Mouse (Mus musculus) intestine, postnatal 0 days (tissue): ENCODE measurements around the gene Col23a1. TPM values are rescaled to one million over a fixed set of nuclear protein-coding genes. Genes with fewer than 3 reads are reported as not detected.

ENCODE experiments used
- ATAC-seq: fragments of 200-750 bp; cut with Nextera tagmentation; 2 replicates; pipeline ENCODE4 v1.8.0; 2017; ENCODE audit warnings: mild to moderate bottlenecking, moderate TSS enrichment, moderate library complexity
- H3K27ac ChIP-seq: fragments of 300-500 bp; sonication (generic); 2 replicates; pipeline ENCODE4 v1.5.1; 2014; ENCODE audit warnings: mild to moderate bottlenecking, low read depth, low read length, moderate library complexity
- H3K27me3 ChIP-seq: fragments of 300-500 bp; sonication (generic); replicated peaks from 2 replicates; pipeline ENCODE4 v1.6.1; 2014; ENCODE audit warnings: low read length, mixed read lengths; ENCODE audit not compliant: control insufficient read depth, insufficient read depth
- H3K36me3 ChIP-seq: fragments of 300-500 bp; sonication (generic); 2 replicates; pipeline ENCODE4 v1.6.1; 2014; ENCODE audit warnings: mild to moderate bottlenecking, moderate library complexity; ENCODE audit not compliant: control insufficient read depth, insufficient read depth
- H3K4me1 ChIP-seq: fragments of 300-500 bp; sonication (generic); replicated peaks from 2 replicates; pipeline ENCODE4 v1.6.1; 2014; ENCODE audit warnings: antibody characterized with exemption, low read length, mixed read lengths; ENCODE audit not compliant: control insufficient read depth, insufficient read depth
- H3K4me2 ChIP-seq: fragments of 300-500 bp; sonication (generic); replicated peaks from 2 replicates; pipeline ENCODE4 v1.6.1; 2014; ENCODE audit warnings: low read depth, mild to moderate bottlenecking, moderate library complexity
- H3K4me3 ChIP-seq: fragments of 300-500 bp; sonication (generic); 2 replicates; pipeline ENCODE4 v1.5.1; 2014; ENCODE audit warnings: low read depth, low read length
- H3K9ac ChIP-seq: fragments of 300-500 bp; sonication (generic); 2 replicates; pipeline ENCODE4 v1.6.1; 2014; ENCODE audit warnings: mild to moderate bottlenecking, low read depth, low read length
- H3K9me3 ChIP-seq: fragments of 300-500 bp; sonication (generic); 2 replicates; pipeline ENCODE4 v1.6.1; 2016; ENCODE audit warnings: mixed run types; ENCODE audit not compliant: control insufficient read depth
- CTCF ChIP-seq: sonication (generic); IDR thresholded peaks from 2 replicates; pipeline ENCODE4 v1.5.1; 2016; ENCODE audit warnings: low read depth, mild to moderate bottlenecking, control low read depth, antibody characterized with exemption, moderate library complexity
- WGBS: fragments of 180-500 bp; shearing (Covaris S2); extraction: QIAGEN DNeasy Blood & Tissue Kit; methylation state at CpG from one replicate; pipeline ENCODE4 v1.1.7; 2014; 5-methylcytosine and 5-hydroxymethylcytosine counted together
- polyA plus RNA-seq: library from polyadenylated mRNA; unstranded; fragments of >200 nt; fragmentation: Nextera tagmentation; extraction: Ambion mirVana; gene quantifications from 2 replicates; pipeline ENCODE4 v1.2.1, GENCODE M21; 2015

Col23a1 gene
- polyA plus RNA-seq, 1 experiment from 2014 or later, result 4.6 TPM

DNA sequence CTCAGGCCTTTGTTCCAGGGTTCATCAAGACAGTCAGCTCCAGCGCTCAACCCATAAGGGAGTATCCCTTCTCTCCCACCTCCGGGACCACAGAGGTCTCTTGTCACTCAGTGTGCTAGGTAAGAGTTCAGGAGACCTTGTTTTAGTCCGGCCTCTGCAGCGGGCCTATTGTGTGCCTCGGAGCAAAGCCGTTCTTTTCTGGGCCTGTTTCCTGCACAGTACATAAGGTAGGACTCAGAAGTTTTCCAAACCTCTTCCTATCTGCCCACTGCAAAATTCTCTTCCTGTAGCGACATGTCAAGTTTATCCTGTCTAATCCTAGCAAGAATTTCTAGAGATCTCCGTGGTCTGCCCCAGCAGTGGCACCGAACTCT, 294.3 kb downstream of the Col23a1 start:
- no peaks in the 10 kb centered on the region for H3K9me3 ChIP-seq
- peak overlapping the region; percentile 94 for H3K27ac ChIP-seq
- peak; percentile 16 for ATAC-seq
- peak overlapping the region; percentile 78 for H3K4me3 ChIP-seq
- 11% methylated on average over 9 of the region's 9 CpGs for WGBS
- H3K9ac ChIP-seq, result peak overlapping the region; percentile 58
- H3K4me1 ChIP-seq, result peaks cover 5% of the 10 kb centered on the region; the same call in 1 of the 2 replicates
- H3K27me3 ChIP-seq, result no peaks in the 10 kb centered on the region
- peaks cover 19% of the 10 kb centered on the region for H3K36me3 ChIP-seq
- no peak for TF ChIP-seq CTCF
- peak overlapping the region; percentile 88 for H3K4me2 ChIP-seq

DNA sequence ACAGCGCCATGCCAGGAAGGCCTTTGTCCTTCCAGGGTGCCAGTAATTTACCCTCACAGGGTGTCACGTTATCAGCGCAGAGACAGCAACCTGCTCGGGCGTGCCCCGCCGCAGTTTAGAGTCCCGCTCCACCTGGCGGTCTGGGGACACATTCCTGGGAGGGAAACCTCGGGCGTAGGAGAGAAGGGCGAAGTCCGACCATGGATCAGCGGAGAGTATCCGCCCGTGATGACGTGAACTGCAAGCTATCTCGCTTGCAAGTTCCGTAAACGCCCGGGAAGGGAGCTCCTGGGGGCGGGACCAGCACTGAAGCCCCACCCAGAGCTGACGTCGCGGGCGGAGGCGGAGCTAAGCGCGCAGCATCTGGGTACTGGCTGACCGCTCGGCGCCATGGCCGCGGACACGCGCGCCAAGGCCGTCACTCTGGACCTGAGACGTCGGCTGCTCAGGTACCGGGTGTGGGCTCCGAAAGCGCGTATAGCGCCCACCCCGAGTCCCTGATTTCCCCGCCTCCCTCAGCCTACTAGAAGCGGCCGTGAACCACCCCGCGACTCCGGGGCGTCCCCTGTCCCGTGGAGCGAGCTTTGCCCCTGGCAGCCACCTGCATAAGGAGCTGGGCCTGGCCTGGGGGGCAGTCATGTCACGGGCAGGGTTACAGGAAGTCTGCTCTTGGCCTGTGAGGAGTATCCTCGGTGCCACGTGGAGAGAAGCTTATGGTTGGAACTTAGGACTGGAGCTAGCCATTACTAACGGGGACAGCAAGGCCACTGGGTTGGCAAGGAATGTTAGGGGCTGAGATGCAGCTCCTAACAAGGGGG, 294.9 kb downstream of the Col23a1 start, which contains the start of gene Phykpl:
Gene Phykpl, plus strand, starts transcription at position 327 of the 818 bp plus-strand sequence.
- Histone ChIP-seq H3K9me3 (no peaks in the 10 kb centered on the region), H3K27ac (peak within 1 kb of the TSS; percentile 94), H3K4me3 (peak within 1 kb of the TSS; percentile 78), H3K36me3 (peaks cover 24% of the 10 kb centered on the region), H3K27me3 (no peaks in the 10 kb centered on the region), H3K4me1 (peaks cover 5% of the 10 kb centered on the region; the same call in 1 of the 2 replicates), H3K9ac (peak within 1 kb of the TSS; percentile 86), H3K4me2 (peak within 1 kb of the TSS; percentile 88)
- peak; percentile 93 for ATAC-seq
- peak; percentile 77 for TF ChIP-seq CTCF
- under 1% methylated on average over 57 of the region's 59 CpGs for WGBS

DNA sequence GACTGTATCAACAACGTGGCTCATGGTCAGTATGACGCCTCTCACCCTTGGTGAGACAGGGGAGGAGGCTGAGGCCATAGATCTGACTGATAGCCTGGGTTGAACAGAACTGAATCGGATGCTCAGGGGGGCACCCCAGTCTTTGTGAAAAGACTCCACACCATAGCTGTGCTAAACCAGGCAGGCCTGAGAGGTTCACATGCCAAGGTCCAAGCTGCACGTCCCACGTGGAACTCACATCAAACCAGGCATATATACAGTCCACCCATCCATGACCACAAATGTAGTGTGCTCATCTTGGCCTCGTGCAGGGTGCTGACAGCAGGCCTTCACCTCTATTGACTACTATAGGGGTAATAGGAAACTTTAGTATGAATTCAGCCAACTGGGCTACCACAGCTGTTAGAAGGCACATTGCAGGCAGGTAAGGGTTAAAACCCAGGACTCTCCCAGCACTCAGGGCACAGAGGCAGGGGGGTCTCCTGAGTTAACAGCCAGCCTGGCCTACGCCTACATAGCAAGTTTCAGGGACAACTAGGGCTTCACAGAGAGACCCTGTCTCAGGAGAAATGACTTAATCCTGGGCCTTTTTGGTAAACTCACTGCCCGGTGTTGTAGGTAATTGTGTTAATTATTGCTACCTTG, 296.0 kb downstream of the Col23a1 start:
- 37% methylated on average over 8 of the region's 8 CpGs for WGBS
- Histone ChIP-seq H3K27ac (peak overlapping the region; percentile 94), H3K9me3 (no peaks in the 10 kb centered on the region), H3K4me1 (peaks cover 5% of the 10 kb centered on the region; the same call in 1 of the 2 replicates), H3K36me3 (peaks cover 30% of the 10 kb centered on the region), H3K27me3 (no peaks in the 10 kb centered on the region), H3K9ac (peak overlapping the region; percentile 86; the same call in 1 of the 2 replicates), H3K4me3 (peak overlapping the region; percentile 78), H3K4me2 (peak overlapping the region; percentile 88)
- TF ChIP-seq CTCF, result no peak
- ATAC-seq, result peak; percentile 9; the same call in 1 of the 2 replicates

DNA sequence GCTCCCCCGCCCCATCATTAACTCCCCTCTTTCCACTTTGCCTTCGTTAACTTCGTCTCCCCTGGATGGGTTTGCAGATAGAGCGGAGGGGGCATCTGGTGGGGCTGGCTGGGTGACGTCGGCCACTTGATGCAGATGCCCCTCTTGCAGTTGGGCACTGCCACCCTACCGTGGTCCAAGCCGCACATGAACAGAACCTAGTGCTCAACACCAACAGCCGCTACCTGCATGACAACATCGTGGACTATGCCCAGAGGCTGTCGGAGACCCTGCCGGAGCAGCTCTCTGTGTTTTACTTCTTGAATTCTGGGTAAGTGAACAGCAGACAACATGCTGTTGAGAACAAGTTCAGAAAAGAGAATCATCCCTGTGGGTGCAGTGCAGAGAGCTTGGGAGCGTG, 296.7 kb downstream of the Col23a1 start:
- Histone ChIP-seq H3K4me2 (no peak overlapping the region), H3K36me3 (peaks cover 30% of the 10 kb centered on the region), H3K27me3 (no peaks in the 10 kb centered on the region), H3K9ac (no peak overlapping the region), H3K4me3 (no peak overlapping the region), H3K27ac (peak overlapping the region; percentile 15; the same call in 1 of the 2 replicates), H3K9me3 (no peaks in the 10 kb centered on the region), H3K4me1 (peaks cover 5% of the 10 kb centered on the region; the same call in 1 of the 2 replicates)
- TF ChIP-seq CTCF, result no peak
- ATAC-seq, result no peak
- WGBS, result 86% methylated on average over 13 of the region's 13 CpGs

DNA sequence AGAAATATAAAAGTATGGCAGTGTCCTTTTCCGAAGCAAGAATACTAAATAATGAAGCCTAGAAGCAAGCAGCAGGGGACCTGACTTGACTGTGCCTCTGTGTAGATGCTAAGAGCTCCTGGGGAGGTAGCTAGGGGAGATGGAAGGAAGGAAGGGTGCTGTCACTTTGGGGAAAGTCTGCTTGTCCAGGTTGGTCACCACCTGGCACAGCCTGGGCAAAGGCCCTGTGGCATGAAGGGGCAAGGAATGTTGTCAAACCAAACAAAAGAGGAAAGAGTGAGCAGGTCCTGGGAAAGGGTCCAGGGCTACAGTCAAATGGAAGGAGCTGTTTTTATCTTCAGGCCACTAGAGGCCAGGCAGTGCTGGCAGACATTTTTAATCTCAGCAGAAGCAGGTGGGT, 297.3 kb downstream of the Col23a1 start:
- Histone ChIP-seq H3K4me1 (peaks cover 5% of the 10 kb centered on the region; the same call in 1 of the 2 replicates), H3K27ac (no peak overlapping the region), H3K27me3 (no peaks in the 10 kb centered on the region), H3K9me3 (no peaks in the 10 kb centered on the region), H3K9ac (no peak overlapping the region), H3K4me2 (no peak overlapping the region), H3K4me3 (no peak overlapping the region), H3K36me3 (peaks cover 34% of the 10 kb centered on the region)
- 97% methylated on average over 1 of the region's 1 CpGs for WGBS
- ATAC-seq, result no peak
- no peak for TF ChIP-seq CTCF

DNA sequence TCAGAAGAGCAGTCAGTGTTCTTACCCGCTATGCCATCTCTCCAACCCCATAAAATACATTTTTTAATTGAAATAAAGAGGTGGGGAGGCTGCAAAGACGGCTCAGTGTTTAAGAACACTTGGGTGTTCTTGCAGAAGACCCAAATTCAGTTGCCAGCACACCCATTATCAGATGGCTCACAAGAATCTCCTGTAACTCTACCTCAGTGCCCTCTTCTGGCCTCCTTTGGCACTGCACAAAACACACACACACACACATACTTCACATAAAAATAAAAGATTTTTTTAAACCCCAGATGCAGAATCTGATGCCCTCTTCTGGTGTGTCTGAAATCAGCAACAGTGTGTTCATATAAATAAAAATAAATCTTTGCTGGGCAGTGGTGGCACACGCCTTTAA, 299.1 kb downstream of the Col23a1 start:
- Histone ChIP-seq H3K36me3 (peaks cover 52% of the 10 kb centered on the region), H3K9me3 (no peaks in the 10 kb centered on the region), H3K9ac (no peak overlapping the region), H3K4me1 (peaks cover 5% of the 10 kb centered on the region; the same call in 1 of the 2 replicates), H3K4me2 (no peak overlapping the region), H3K4me3 (no peak overlapping the region), H3K27ac (peak overlapping the region; percentile 21; the same call in 1 of the 2 replicates), H3K27me3 (no peaks in the 10 kb centered on the region)
- TF ChIP-seq CTCF, result peak; percentile 27; the same call in 1 of the 2 replicates
- WGBS, result 95% methylated on average over 3 of the region's 3 CpGs
- no peak for ATAC-seq
